Mouse (Mus musculus) embryo, embryonic 9.5 days (tissue): Measurements from ENCODE around the gene Pgm5.

Experiments
- DNase-seq: peaks from one replicate; pipeline ENCODE4 v3.0.0-alpha.2; 2017; ENCODE audit errors: extremely low spot score

Pgm5 gene

DNA sequence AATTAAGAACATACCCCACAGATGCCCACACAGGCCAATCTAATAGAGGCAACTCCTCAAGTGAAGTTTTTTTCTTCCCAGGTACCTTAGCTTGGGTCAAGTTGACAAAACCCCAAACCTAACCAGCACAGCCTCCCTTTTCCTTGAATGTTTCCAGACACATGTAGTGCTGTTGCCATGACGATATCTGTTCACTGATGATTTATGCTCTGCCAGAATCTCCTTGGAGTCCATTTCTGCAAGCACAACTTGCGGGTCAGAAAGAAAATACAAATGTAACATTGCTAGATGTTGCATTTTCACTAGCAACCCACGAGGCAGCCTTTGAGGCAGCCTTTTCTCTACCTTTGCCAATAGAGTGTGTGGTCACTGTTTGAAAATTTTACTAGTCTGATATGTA, 194.1 kb downstream of the Pgm5 start:
- DNase-seq: no peak

DNA sequence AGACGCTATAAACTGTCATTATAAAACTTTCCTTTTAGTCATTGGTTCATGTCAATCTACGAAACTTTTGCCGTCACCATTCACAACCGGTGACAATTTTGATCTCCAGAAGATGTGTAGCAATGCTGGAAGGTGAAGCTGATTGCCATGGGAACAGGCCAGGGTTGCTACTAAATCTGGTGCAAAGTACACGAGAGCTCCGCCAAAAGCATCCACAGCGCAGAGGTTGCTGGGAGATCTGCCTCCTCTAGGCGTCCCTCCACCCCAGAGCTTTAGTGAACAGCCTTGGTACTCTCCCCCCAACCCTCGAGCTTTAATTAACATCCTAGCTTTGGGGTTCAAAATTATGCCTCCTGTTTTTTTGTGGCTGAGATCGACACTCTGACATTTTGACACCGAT, 195.9 kb downstream of the Pgm5 start:
- no peak for DNase-seq

DNA sequence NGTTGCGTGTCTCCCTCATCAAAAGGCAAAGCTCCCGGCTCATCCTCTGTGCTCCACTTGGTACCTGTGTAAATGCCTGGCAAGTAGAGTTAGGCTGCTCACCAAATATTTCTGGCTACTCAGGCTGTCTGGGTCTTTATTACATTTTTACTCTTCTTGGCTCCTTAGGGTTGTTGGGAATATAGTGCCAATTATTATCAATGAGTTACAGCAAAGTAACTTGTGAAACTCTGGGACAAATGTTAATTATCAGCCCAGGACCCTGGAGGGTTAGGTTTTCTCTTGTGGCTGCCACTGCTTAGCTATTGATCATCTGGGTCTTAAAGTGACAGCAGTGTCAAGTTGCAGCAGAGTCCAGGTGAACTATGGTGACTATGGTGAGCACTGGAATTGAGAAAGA, 199.3 kb downstream of the Pgm5 start:
- no peak for DNase-seq

DNA sequence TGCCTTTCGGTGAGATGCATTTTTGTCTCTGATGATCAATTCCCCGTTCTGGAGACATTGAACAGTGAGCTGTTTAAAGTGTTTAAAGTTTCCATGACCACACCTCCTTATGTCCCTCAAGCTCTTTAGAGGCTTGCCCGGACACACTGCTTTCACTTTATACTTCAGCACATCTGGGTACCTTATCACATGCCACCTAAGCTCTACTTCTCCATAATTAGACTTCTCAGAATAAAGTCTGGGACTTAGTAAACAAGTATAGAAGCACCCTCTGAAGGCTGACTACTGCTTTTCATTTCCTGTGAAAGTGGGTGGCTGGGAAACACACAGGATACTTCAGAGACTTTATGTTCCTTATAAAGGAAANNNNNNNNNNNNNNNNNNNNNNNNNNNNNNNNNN, 204.7 kb downstream of the Pgm5 start:
- DNase-seq: no peak

DNA sequence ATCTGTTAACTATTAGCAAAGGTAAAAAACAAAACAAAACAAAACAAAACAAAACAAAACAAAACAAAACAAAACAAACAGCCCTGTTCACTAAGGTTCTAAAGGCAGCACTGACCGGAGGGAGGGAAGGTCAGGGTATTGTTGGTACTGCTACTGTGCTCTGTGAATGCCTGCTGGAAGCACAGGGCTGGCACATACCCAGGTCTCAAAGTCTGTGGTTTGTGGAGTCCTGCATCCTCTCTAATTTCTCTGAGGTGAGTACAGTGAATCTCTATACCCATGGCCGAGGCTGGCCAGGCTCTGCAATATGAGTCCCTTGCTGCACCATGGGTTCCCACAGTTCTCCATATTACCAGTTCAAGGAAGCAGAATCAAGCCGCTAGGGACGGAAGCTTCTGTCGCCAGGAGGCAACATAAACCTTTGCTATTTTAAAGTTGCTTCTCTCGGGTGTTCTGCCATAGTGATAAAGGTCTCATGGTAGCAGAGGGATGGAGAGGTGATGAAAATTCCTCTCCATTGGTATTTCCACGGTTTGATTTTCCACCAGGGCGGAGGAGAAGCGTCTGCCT, 208.3 kb downstream of the Pgm5 start:
- DNase-seq: no peak

DNA sequence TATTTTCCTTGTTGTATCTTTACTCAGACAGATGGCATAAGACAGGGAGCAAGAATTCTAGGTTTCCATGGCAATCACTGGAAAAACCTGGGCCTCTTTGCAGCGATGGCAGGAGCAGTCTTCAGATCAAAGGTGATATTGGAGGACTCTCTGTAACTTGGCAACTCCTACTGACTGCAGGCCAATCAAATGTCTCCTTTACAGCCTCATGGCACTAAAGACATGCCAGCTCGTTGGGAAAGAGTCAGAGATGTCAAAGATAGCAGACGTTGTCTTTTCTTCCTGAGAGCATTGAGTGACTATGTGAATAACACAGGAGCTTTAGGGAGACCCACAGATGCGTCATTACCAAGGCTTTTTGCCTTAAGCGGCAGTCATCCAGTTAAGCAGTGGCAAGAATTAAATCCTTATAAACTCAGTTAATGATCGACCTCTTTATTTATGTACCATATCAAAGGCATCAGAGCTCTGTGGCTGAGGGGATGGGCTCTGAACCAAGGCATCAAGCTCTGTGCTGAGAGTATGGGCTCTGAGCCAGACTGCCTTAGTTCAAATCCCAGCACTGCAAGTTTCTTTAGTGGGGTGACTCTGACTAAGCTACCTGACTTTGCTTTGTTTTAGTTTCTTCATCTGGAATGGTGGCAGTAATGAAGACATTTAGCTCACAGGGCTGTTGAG, 209.2 kb downstream of the Pgm5 start:
- no peak for DNase-seq

DNA sequence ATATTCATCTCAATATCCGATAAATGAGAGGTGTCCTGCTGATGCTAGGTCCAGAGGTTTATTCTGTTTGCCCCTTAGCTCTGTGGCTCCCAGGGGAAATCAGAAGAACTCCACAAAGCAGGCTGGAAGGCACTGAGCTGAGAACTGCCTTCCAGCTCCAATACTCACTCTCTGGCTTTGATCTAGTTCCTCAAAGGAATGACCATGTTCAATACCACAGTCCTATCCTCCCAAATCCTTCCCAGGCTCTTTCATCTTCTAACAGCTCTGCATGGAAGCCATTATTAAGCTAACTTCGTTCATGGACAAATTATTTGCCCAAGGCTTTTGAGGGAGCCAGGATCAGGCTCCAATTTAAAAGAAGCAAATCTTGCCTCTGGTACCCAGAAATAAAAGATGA, 210.1 kb downstream of the Pgm5 start:
- no peak for DNase-seq

DNA sequence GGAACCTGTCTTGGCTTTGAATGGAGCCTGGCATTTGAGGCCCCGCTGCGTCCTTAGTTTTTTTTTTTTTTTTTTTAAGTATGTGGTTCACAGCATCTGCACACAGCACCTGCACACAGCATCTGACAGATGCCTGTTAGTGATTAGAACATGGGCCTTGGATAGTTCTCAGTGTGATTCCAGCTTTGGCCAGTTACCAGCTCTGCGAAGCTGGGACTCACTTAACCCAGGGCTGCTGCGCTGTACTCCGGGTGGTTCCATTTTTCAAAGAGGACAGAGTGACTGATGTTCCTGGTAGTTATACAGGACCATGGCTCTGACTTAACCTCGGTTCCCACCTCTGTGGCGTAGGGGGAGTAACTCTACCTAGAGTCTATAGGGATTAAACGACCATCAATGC, 211.2 kb downstream of the Pgm5 start:
- DNase-seq: no peak

DNA sequence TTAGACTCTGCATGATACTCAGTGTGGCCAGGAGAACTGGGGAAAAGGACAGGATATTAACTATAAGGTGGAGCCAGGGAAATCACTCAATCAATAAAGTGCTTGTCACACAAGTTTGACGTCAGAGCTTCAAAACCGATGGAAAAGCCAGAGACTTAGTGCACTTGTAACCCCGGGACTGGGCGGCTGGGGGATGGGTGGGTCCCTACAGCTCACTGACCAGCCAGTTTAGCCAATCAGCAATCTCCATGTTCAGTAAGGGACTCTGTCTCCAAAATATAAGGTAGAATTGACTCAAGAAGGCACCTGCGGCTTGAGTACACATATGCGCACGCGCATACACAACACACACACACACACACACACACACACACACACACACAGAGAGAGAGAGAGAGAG, 213.6 kb downstream of the Pgm5 start:
- no peak for DNase-seq

DNA sequence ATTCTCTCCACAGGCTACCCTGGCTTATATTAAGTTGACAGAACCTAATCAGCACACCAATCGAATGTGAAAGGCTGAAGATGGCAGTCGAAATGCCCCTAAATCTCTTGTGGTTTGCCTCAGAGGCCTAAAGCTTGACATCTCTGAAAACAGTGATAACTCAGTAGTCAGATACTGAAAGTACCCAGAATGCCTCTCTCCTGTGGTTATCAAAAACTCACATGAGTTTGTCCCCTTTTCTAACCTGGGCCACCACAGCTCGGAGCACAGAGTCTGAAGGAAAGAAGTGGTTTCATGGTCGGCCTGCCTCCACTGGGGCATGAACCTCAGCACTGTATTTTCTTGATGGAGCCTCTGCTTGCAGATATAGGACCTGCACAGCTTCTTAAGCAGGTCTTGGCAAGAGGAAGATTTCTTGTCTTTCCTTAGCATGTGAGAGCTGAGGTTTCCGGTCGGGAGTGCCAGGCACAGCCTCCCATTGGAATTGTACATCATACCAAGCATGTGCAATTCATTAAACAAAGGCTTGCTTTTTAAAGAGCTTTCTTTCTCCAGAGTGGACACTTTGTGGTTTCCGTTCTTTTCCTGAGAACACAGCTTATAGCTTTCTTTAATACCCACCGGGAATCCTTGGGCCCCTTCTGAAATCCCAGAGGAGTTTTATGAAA, 215.4 kb downstream of the Pgm5 start:
- DNase-seq: no peak

DNA sequence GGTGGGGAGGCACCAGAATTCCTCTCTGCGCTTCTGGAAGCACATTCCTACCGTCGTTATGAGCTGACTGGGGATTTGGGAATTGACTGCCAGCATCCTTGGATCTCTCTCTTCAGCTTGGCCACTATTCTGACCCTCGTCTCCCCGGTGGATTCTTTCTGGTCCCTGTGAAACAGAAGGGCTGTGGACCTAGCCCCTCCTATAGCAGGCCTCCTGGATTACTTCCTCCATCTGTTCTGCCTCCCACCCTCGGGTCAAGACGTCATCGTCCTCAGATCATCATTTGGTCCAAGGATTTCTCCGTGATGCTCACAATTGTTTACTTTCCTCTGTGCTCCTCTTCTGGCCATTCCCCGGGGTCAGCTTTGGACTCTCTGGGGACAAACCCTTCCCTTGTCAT, 216.7 kb downstream of the Pgm5 start:
- DNase-seq: no peak

DNA sequence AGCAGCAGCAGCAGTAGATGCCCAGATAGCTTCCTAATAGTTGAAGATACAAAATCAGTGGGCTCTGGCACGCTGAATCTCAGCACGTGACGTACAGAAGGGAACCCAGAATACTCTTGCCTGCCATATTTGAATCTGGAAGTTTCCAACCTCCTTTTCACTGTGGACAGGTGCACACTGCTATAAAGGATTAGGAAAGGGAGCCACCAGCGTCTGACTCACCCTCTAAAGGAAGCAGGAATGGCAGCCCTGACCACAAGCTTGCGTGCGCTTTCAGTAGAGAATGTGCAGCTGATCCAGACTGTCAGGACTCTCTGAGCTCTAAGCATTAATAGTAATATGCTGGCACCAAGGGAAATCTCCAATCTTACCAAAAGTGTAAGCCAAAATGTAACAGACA, 220.7 kb downstream of the Pgm5 start:
- DNase-seq: no peak

DNA sequence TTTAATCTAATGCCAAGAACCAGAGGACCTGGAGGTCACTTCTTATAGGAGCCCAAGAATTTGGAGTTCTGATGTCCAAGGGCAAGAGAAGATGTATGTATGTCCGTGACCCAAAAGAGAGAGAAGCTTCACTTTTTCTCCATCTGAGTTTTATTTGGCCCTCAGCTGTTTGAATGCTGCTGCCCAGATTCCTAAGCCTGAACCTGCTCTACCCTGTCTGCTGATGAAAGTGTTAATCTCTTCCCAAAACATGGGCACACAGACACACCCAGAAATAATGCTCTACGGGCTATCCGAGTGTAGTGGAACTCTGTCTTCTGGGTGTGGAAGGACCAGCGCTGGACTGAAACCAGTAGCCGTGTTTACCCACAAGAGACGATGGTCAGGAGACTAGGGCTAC, 223.7 kb downstream of the Pgm5 start:
- DNase-seq: no peak

DNA sequence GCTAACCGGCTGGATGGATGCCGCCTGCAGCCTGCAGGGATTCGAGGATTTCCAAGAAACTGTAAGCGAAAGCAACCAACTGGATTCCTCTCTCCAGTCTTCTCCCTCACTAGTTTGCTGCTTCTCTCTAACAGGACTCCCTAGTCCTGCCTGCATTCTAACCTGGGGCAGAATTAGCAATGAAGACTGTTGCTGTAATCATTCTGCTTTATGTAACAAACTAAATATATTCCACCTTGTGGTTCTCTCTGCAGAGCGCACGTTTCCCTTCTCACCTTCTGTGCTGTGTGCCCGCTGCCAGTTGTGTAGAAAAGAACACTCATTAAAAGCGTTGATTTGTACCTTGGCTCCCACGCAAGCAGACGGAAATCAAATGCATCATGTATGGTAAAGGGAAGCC, 225.0 kb downstream of the Pgm5 start:
- no peak for DNase-seq

DNA sequence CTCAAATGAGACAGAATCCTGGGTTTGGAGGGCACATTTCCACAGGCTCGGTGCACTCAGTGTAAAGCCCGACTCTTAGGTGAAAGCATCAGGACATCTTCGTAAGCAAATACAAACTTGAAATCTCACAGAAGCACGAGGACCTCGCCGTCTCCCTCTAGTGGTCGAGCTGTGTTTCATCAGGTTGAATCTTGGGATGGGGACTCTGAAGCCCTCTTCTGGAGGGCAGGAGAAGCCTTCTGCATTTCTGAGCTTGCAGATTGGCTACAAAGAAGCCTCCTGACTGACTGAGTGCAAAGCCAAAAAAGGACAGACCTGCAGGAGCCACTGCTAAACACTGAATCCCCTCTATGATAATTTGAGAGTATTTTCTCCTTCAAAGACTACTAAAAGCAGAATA, 227.1 kb downstream of the Pgm5 start:
- DNase-seq: peak; percentile 75
